In genomic region chr11:82874924-82875323, GRCm38 (mm10) we compare ENCODE assay signal across 1 mouse cellular context.
TF ChIP-seq lines count a peak whose summit lies in the region.

No protein-coding gene starts in this region.

TF ChIP-seq in MEL, 35 proteins besides CTCF, POLR2A, EP300 and RAD21:
- TF ChIP-seq MXI1 (IDR thresholded peaks at IDR 0.05; ENCODE audit: low read depth, low read length) (peak; percentile 89), MYC (IDR thresholded peaks at IDR 0.05; ENCODE audit: low read depth, low read length) (peak; percentile 59), ZC3H11A (IDR thresholded peaks at IDR 0.05; ENCODE audit: low read depth, low read length) (no peak), TAL1 (IDR thresholded peaks at IDR 0.05; ENCODE audit: low read length) (peak; percentile 56), POLR2AphosphoS2 (IDR thresholded peaks at IDR 0.05; ENCODE audit: low read length) (peak; percentile 63; the same call in 1 of the 2 replicates), ELF1 (IDR thresholded peaks at IDR 0.05; ENCODE audit: low read depth, low read length) (no peak), UBTF (IDR thresholded peaks at IDR 0.05; ENCODE audit: borderline replicate concordance, insufficient read depth, low read depth, low read length) (no peak), BHLHE40 (IDR thresholded peaks at IDR 0.05; ENCODE audit: borderline replicate concordance, low read depth, low read length) (no peak), GATA1 (IDR thresholded peaks at IDR 0.05; ENCODE audit: low read depth, low read length) (peak; percentile 87), ETS1 (IDR thresholded peaks at IDR 0.05; ENCODE audit: low read depth, low read length) (peak; percentile 96), MEF2A (IDR thresholded peaks at IDR 0.05; ENCODE audit: extremely low read depth, insufficient replicate concordance, low read depth, low read length, poor library complexity, severe bottlenecking) (peak; percentile 31; the same call in 1 of the 2 replicates), SIN3A (IDR thresholded peaks at IDR 0.05; ENCODE audit: low read length) (peak; percentile 93), GABPA (IDR thresholded peaks at IDR 0.05; ENCODE audit: low read depth, low read length) (0 out of 2 replicates have a peak, but pooled peaks have one; percentile 21), ZKSCAN1 (IDR thresholded peaks at IDR 0.05; ENCODE audit: low read depth, low read length) (no peak), MAZ (IDR thresholded peaks at IDR 0.05; ENCODE audit: low read depth, low read length) (peak; percentile 77), POLR2AphosphoS5 (IDR thresholded peaks at IDR 0.05; ENCODE audit: borderline replicate concordance, low read depth, low read length) (no peak), KAT2A (conservative IDR thresholded peaks at IDR 0.05; ENCODE audit: low read depth, low read length) (no peak; the same call in 1 of the 2 replicates), E2F4 (IDR thresholded peaks at IDR 0.05; ENCODE audit: borderline replicate concordance, low read depth, low read length) (no peak), USF2 (IDR thresholded peaks at IDR 0.05; ENCODE audit: borderline replicate concordance in 1 of 2, insufficient read depth in 1 of 2, low read depth in 1 of 2, low read length in 2 of 2) (no peak), ZNF384 (IDR thresholded peaks at IDR 0.05; ENCODE audit: low read depth, low read length) (peak; percentile 33; the same call in 1 of the 2 replicates), MAFK (IDR thresholded peaks at IDR 0.05; ENCODE audit: borderline replicate concordance, low read depth, low read length) (0 out of 2 replicates have a peak, but pooled peaks have one; percentile 23), RCOR1 (IDR thresholded peaks at IDR 0.05; ENCODE audit: low read depth, low read length) (peak; percentile 84), MYB (IDR thresholded peaks at IDR 0.05; ENCODE audit: low read depth, low read length) (no peak), CHD2 (IDR thresholded peaks at IDR 0.05; ENCODE audit: low read length) (no peak), NRF1 (IDR thresholded peaks at IDR 0.05; ENCODE audit: insufficient read depth, low read depth, low read length, poor library complexity, severe bottlenecking) (peak; percentile 95), SMC3 (IDR thresholded peaks at IDR 0.05; ENCODE audit: low read depth, low read length) (no peak; the same call in 1 of the 2 replicates), NELFE (IDR thresholded peaks at IDR 0.05; ENCODE audit: low read depth, low read length) (peak; percentile 59), HCFC1 (IDR thresholded peaks at IDR 0.05; ENCODE audit: low read depth, low read length) (peak; percentile 70; the same call in 1 of the 2 replicates), MAX (IDR thresholded peaks at IDR 0.05; ENCODE audit: low read length) (no peak), CHD1 (IDR thresholded peaks at IDR 0.05; ENCODE audit: low read depth, low read length) (no peak), TCF12 (IDR thresholded peaks at IDR 0.05; ENCODE audit: low read depth, low read length) (peak; percentile 76), USF1 (IDR thresholded peaks at IDR 0.05; ENCODE audit: low read depth, low read length) (no peak; the same call in 1 of the 2 replicates), TBP (IDR thresholded peaks at IDR 0.05; ENCODE audit: low read depth, low read length) (peak; percentile 62; the same call in 1 of the 2 replicates), JUND (IDR thresholded peaks at IDR 0.05; ENCODE audit: low read depth, low read length) (no peak), ZMIZ1 (IDR thresholded peaks at IDR 0.05; ENCODE audit: low read depth, low read length) (peak; percentile 66; the same call in 1 of the 2 replicates)
